Mouse (Mus musculus) liver, embryonic 16.5 days (tissue): ENCODE results near the gene Ank. TPM values are rescaled to one million over a fixed set of nuclear protein-coding genes. Genes with fewer than 3 reads are reported as not detected.

Experiments
- ATAC-seq: fragments of 200-750 bp; cut with Nextera tagmentation; 2 replicates; pipeline ENCODE4 v1.8.0; 2017; ENCODE audit warnings: low read depth, mild to moderate bottlenecking, moderate number of reproducible peaks, moderate library complexity
- H3K27ac ChIP-seq: fragments of 300-500 bp; sonication (generic); 2 replicates; pipeline ENCODE4 v1.5.1; 2014; ENCODE audit warnings: mild to moderate bottlenecking, low read length
- H3K27me3 ChIP-seq: fragments of 300-500 bp; sonication (generic); 2 replicates; pipeline ENCODE4 v1.6.1; 2014; ENCODE audit warnings: low read depth, low read length, mixed read lengths; ENCODE audit not compliant: control insufficient read depth, insufficient read depth
- H3K36me3 ChIP-seq: fragments of 300-500 bp; sonication (generic); 2 replicates; pipeline ENCODE4 v1.6.1; 2014; ENCODE audit warnings: mild to moderate bottlenecking; ENCODE audit not compliant: control insufficient read depth, insufficient read depth
- H3K4me1 ChIP-seq: fragments of 300-500 bp; sonication (generic); 2 replicates; pipeline ENCODE4 v1.6.1; 2014; ENCODE audit warnings: low read depth, low read length, mixed read lengths; ENCODE audit not compliant: control insufficient read depth
- H3K4me2 ChIP-seq: fragments of 300-500 bp; sonication (generic); 2 replicates; pipeline ENCODE4 v1.6.1; 2014; ENCODE audit warnings: low read depth, low read length, mixed read lengths
- H3K4me3 ChIP-seq: fragments of 300-500 bp; sonication (generic); 2 replicates; pipeline ENCODE4 v1.5.1; 2014; ENCODE audit warnings: low read depth, mild to moderate bottlenecking, low read length
- H3K9ac ChIP-seq: fragments of 300-500 bp; sonication (generic); 2 replicates; pipeline ENCODE4 v1.6.1; 2014; ENCODE audit warnings: low read depth, low read length
- H3K9me3 ChIP-seq: fragments of 300-500 bp; sonication (generic); replicated peaks from 2 replicates; pipeline ENCODE4 v1.6.1; 2016; ENCODE audit warnings: low read length; ENCODE audit not compliant: control insufficient read depth
- WGBS: fragments of 180-500 bp; shearing (Covaris S2); extraction: QIAGEN DNeasy Blood & Tissue Kit; methylation state at CpG from one replicate; pipeline ENCODE4 v1.1.7; 2014; ENCODE audit not compliant: insufficient replicate concordance; 5-methylcytosine and 5-hydroxymethylcytosine counted together
- polyA plus RNA-seq: library from polyadenylated mRNA; unstranded; fragments of >200 nt; fragmentation: Nextera tagmentation; extraction: Ambion mirVana; gene quantifications from 2 replicates; pipeline ENCODE4 v1.2.1, GENCODE M21; 2015

Gene Ank
- 5.9 and 6.6 TPM in 2 replicates for polyA plus RNA-seq

DNA sequence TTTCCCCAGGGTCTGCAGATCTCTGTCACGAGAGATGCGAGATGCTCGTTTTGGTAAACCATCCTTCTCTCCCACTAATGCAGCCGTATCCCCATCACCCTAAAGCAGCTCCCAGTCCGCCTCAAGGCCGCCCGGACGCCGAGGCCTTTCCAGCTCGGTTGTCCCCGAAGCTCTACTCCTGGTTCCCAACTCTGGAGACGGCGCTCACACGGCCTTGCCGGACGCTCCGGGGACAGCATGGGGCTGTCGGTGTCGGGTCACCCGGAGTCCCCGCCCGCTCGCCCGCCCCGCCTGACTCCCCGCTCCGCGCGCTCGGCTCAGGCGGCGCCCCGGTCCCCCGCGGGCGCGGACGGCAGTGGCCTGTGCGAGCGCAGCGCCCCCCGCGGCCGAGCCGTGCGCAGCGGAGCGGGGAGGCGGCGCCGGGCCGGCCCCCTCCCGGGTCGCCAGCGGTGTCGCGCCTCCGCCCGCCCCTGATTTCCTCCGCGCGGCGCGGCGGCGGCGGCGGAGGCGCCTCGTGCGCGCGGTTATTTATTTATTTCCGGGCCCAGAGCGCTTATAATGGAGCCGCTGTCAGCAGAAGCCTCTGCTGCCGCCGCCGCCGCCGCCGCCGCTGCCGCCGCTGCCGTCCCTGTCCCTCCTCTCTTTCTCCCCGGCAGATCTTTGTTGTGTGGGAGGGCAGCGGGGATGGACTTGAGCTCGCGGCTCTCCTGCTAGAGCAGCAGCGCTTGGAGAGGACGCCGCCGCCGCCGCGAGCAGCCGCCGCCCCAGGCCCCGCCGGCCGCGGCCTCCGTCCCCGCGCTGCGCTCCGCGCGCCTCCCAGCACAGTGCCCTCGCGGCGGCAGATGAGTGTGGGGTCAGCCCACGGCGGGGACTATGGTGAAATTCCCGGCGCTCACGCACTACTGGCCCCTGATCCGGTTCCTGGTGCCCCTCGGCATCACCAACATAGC is at the start of gene Ank:
Gene Ank, plus strand, starts transcription at position 547 of the 950 bp plus-strand sequence.
- peak within 1 kb of the TSS; percentile 94 for H3K4me2 ChIP-seq
- H3K27ac ChIP-seq = peak within 1 kb of the TSS; percentile 90
- no peaks in the 10 kb centered on the region for H3K27me3 ChIP-seq
- H3K9ac ChIP-seq = peak within 1 kb of the TSS; percentile 95
- peak; percentile 91 for ATAC-seq
- peaks cover 30% of the 10 kb centered on the region for H3K4me1 ChIP-seq
- 1% methylated on average over 93 of the region's 120 CpGs for WGBS
- no peaks in the 10 kb centered on the region for H3K9me3 ChIP-seq
- peak within 1 kb of the TSS; percentile 90 for H3K4me3 ChIP-seq
- H3K36me3 ChIP-seq = no peaks in the 10 kb centered on the region

DNA sequence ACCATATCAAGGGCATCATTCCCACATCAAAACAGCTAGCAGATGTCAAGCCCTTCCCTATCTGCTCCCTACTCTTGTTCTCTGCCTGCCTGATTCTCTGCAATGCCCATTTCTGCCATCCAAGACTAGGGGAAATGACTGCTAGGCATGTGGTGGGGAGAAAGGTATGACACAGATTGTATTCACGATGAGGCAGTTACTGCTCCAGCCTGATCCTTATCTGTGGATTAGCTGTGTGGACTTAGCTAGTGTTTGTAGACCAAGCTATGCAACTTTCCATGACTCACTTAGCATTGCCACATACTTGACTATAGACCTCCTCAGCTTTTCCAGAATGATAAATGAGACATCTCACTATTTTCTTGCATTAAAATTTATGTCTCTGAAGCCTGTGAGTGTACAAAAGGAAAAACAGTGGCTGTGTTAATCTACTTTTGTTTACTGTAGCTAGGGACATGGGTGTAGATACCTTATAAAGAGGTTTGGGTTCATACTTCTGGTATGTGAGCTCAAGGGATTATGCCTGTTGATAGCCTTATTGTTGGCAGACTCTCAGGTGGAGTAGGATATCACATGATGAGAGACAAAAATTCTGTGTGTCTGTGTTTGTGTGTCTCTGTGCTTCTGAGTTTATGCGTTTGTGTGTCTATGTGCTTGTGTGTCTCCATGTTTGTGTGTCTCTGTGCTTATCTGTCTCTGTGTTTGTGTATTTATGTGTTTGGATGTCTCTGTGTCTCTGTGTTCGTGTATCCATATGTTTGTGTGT is 47.7 kb upstream of the Ank start:
- H3K9me3 ChIP-seq = no peaks in the 10 kb centered on the region
- no peak overlapping the region for H3K4me2 ChIP-seq
- no peak overlapping the region for H3K9ac ChIP-seq
- no peaks in the 10 kb centered on the region for H3K36me3 ChIP-seq
- H3K4me1 ChIP-seq = no peaks in the 10 kb centered on the region
- no peak overlapping the region for H3K4me3 ChIP-seq
- no peak for ATAC-seq
- 52% methylated on average over 3 of the region's 3 CpGs for WGBS
- H3K27me3 ChIP-seq = no peaks in the 10 kb centered on the region
- H3K27ac ChIP-seq = no peak overlapping the region

DNA sequence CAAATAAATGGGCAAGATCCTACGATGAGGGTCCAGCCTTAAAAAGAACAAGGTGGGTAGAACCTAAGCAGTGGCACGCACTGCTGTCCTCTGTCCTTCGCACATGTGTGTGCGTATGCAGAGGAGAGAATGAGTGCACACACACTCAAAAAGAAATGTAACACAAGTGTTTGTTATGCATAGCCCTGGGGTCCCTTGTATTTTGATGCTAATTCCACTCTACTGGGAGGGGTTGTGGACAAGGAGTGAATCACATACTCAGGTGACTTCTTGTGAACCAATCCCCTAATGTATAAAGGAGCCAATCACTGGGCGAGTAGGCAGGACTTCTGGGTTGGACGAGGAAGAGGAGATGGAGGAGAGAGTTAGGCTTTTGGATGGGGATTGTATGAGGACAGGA is 44.9 kb upstream of the Ank start:
- no peak for ATAC-seq
- no peaks in the 10 kb centered on the region for H3K9me3 ChIP-seq
- H3K4me1 ChIP-seq = no peaks in the 10 kb centered on the region
- no peaks in the 10 kb centered on the region for H3K36me3 ChIP-seq
- H3K4me2 ChIP-seq = no peak overlapping the region
- H3K27ac ChIP-seq = no peak overlapping the region
- H3K27me3 ChIP-seq = no peaks in the 10 kb centered on the region
- no peak overlapping the region for H3K9ac ChIP-seq
- no peak overlapping the region for H3K4me3 ChIP-seq
- 79% methylated on average over 6 of the region's 6 CpGs for WGBS

- Histone ChIP-seq H3K36me3 (no peaks in the 10 kb centered on the region), H3K9ac (no peak overlapping the region), H3K4me2 (no peak overlapping the region), H3K27me3 (no peaks in the 10 kb centered on the region), H3K9me3 (no peaks in the 10 kb centered on the region), H3K4me3 (no peak overlapping the region), H3K4me1 (no peaks in the 10 kb centered on the region), H3K27ac (no peak overlapping the region)
- WGBS = 66% methylated on average over 3 of the region's 3 CpGs
- no peak for ATAC-seq
These were observed 38.9 kb upstream of the Ank start for GRCm38 (mm10) chr15:27427581-27427980.

GRCm38 (mm10) chr15:27430241-27430640 is 36.2 kb upstream of the Ank start:
- 64% methylated on average over 1 of the region's 1 CpGs for WGBS
- ATAC-seq = no peak

DNA sequence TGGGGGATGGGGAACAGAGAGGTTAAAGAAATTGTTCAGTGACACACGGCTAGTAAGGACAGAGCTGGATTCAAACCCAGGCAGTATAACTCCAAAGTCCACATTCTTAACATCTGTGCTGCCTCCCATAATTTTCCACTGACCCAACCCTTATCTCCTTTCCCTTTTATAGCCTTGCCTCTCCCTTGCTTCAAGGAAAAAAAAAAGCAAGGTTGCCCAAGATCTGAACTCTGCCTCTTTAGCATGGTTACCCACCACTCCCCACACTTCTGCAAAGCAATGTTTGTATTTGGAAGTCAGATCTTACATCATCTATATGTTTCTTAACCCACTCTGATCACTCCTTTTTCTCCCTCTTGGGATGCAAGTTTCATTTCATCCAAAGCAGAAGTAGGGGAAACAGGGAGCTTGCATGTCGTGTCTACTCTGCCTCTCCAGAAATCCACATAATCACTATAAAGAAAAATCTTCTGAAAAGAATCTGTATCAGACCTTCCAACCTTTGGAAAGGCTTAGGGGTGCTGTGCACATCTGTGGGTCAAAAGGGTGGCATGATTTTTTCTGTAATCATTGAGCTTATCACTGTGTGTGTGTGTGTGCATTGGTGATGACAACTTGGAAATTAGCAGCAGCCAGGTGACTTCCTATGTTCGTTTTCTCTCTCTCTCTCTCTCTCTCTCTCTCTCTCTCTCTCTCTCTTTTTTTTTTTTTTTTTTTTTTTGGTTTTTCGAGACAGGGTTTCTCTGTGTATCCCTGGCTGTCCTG is 33.4 kb upstream of the Ank start:
- WGBS = 32% methylated on average over 4 of the region's 4 CpGs
- Histone ChIP-seq H3K9me3 (no peaks in the 10 kb centered on the region), H3K9ac (no peak overlapping the region), H3K4me3 (no peak overlapping the region), H3K36me3 (no peaks in the 10 kb centered on the region), H3K4me2 (no peak overlapping the region), H3K4me1 (no peaks in the 10 kb centered on the region), H3K27ac (no peak overlapping the region), H3K27me3 (no peaks in the 10 kb centered on the region)
- ATAC-seq = no peak

More at GRCm38 (mm10) chr15:27430241-27430640, 36.2 kb upstream of the Ank start:
- Histone ChIP-seq H3K4me3 (no peak overlapping the region), H3K4me2 (no peak overlapping the region), H3K9me3 (no peaks in the 10 kb centered on the region), H3K36me3 (no peaks in the 10 kb centered on the region), H3K27ac (no peak overlapping the region), H3K4me1 (no peaks in the 10 kb centered on the region), H3K27me3 (no peaks in the 10 kb centered on the region), H3K9ac (no peak overlapping the region)

- Histone ChIP-seq H3K9ac (no peak overlapping the region), H3K4me3 (no peak overlapping the region), H3K4me2 (no peak overlapping the region), H3K36me3 (no peaks in the 10 kb centered on the region), H3K4me1 (no peaks in the 10 kb centered on the region), H3K27me3 (no peaks in the 10 kb centered on the region), H3K9me3 (no peaks in the 10 kb centered on the region), H3K27ac (no peak overlapping the region)
- 54% methylated on average over 5 of the region's 5 CpGs for WGBS
- no peak for ATAC-seq
These were observed 31.1 kb upstream of the Ank start for GRCm38 (mm10) chr15:27435409-27435808.

DNA sequence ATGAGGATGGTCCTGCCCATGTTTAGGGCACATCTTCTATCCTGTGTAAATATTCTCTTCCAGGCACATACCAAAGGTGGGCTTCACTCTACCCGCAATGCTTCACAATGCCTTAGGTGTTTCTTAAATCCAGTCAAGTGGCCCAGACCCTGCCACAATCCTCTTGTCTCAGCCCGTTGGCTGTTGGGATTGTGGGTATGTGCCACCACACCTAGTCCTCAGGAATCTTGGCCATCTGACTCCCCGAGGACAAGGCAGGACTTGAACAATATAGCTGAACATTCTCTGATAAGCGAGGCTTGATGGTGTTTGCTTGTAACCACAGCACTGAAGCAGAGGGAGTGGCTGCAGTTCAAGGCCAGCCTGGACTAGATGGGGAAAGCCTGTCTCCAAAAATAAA is 30.3 kb upstream of the Ank start:
- no peak for ATAC-seq
- H3K36me3 ChIP-seq = no peaks in the 10 kb centered on the region
- WGBS = 49% methylated on average over 4 of the region's 4 CpGs
- H3K27me3 ChIP-seq = no peaks in the 10 kb centered on the region
- no peaks in the 10 kb centered on the region for H3K9me3 ChIP-seq
- H3K9ac ChIP-seq = no peak overlapping the region
- no peaks in the 10 kb centered on the region for H3K4me1 ChIP-seq
- no peak overlapping the region for H3K4me3 ChIP-seq
- H3K27ac ChIP-seq = no peak overlapping the region
- H3K4me2 ChIP-seq = no peak overlapping the region
